14 mouse cellular contexts compared by ENCODE assay signal in the genomic region with DNA sequence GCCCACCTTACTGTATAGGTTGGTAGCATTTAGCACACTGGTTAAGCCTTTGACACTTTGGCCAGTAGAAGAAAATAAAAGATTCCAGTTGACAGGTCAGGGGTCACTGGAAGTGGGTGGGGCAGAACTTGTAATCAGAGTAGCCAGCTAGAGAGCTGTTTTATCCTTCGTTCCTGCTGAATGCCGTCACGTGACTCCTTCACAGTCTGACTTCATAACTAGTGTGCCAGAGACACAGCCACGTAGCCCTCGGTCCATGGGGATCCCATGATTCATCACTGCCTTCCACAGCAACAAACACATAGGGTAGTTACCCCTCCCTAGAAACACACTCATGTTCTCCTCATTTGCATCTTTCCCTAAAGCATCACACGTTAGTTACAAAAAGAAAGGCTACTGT. TPM values are rescaled to one million over a fixed set of nuclear protein-coding genes. Genes with fewer than 3 reads are reported as not detected.
DNase-seq lines count a peak whose midpoint lies in the region; ATAC-seq and TF ChIP-seq lines count a peak whose summit lies in the region.
"Had no signal": no experiment of that assay in that cellular context is flagged by ENCODE, and none has a peak within 500 bp of the region (broad histone marks: within the 10 kb centered on the region; RNA-seq: fewer than 3 reads in every experiment).

No protein-coding gene starts in this region.

- H3K36me3 ChIP-seq in intestine, postnatal 0 days (ENCODE audit: control insufficient read depth, insufficient read depth), result no peaks in the 10 kb centered on the region
- H3K36me3 ChIP-seq in intestine, embryonic 15.5 days, result no peaks in the 10 kb centered on the region
- H3K36me3 ChIP-seq in C2C12 (ENCODE audit: control insufficient read depth, insufficient read depth), result no peaks in the 10 kb centered on the region
- 0 out of 2 replicates have a peak, but pooled peaks cover 2% of the 10 kb centered on the region for H3K36me3 ChIP-seq in liver, postnatal 0 days (replicated peaks; ENCODE audit: insufficient read depth, low read length)
- H3K36me3 ChIP-seq in lung, postnatal 0 days (ENCODE audit: insufficient read depth, low read length), result no peaks in the 10 kb centered on the region
- H3K36me3 ChIP-seq: neural tube, embryonic 12.5 days had no signal

- ATAC-seq in intestine, postnatal 0 days, result peak; percentile 34
- ATAC-seq in intestine, embryonic 15.5 days, result no peak
- ATAC-seq in liver, postnatal 0 days, result no peak
- ATAC-seq in lung, postnatal 0 days, result no peak

- 27% methylated on average over 6 of the region's 6 CpGs for WGBS in intestine, postnatal 0 days
- WGBS in intestine, embryonic 15.5 days, result 34% methylated on average over 6 of the region's 6 CpGs
- WGBS in liver, postnatal 0 days (ENCODE audit: insufficient replicate concordance), result 55% methylated on average over 6 of the region's 6 CpGs
- WGBS in lung, postnatal 0 days, result 50% methylated on average over 6 of the region's 6 CpGs

- no peak overlapping the region for H3K9ac ChIP-seq in intestine, postnatal 0 days (ENCODE audit: low read depth, low read length)
- no peak overlapping the region for H3K9ac ChIP-seq in intestine, embryonic 15.5 days
- no peak overlapping the region for H3K9ac ChIP-seq in liver, postnatal 0 days (replicated peaks)
- no peak overlapping the region for H3K9ac ChIP-seq in lung, postnatal 0 days (replicated peaks; ENCODE audit: low read depth)
- H3K9ac ChIP-seq: limb, embryonic 13.5 days; neural tube, embryonic 12.5 days had no signal

- H3K9me3 ChIP-seq in intestine, postnatal 0 days (ENCODE audit: control insufficient read depth), result no peaks in the 10 kb centered on the region
- no peaks in the 10 kb centered on the region for H3K9me3 ChIP-seq in intestine, embryonic 15.5 days
- no peaks in the 10 kb centered on the region for H3K9me3 ChIP-seq in liver, postnatal 0 days (ENCODE audit: low read length)
- no peaks in the 10 kb centered on the region for H3K9me3 ChIP-seq in lung, postnatal 0 days (ENCODE audit: low read length)
- H3K9me3 ChIP-seq: limb, embryonic 13.5 days; neural tube, embryonic 12.5 days had no signal

- peak; percentile 72 for DNase-seq in NIH3T3 (ENCODE audit: low read depth)
- peak; percentile 24 for DNase-seq in heart, postnatal 4 days
- no peak for DNase-seq in liver, postnatal 0 days
- no peak for DNase-seq in layer of hippocampus, adult 8-10 months (ENCODE audit: low spot score in 2 of 2)
- DNase-seq in lung, postnatal 0 days (ENCODE audit: low spot score), result no peak
- DNase-seq: cerebellum, postnatal 10 days; lung, adult 2 months; retina, postnatal 1 day; thymus, adult 2 months had no signal

- no peaks in the 10 kb centered on the region for H3K79me3 ChIP-seq in C2C12 (ENCODE audit: low read depth)

- no peak overlapping the region for H3ac ChIP-seq in C2C12 (ENCODE audit: control insufficient read depth, insufficient read length, low read depth)

- H3K4me3 ChIP-seq in intestine, postnatal 0 days (ENCODE audit: low read depth, low read length), result no peak overlapping the region
- no peak overlapping the region for H3K4me3 ChIP-seq in intestine, embryonic 15.5 days (replicated peaks)
- no peak overlapping the region for H3K4me3 ChIP-seq in C2C12 (ENCODE audit: insufficient read depth, poor library complexity, severe bottlenecking)
- H3K4me3 ChIP-seq in liver, postnatal 0 days (ENCODE audit: low read depth, low read length), result no peak overlapping the region
- H3K4me3 ChIP-seq in lung, postnatal 0 days (ENCODE audit: low read depth, low read length), result no peak overlapping the region
- H3K4me3 ChIP-seq: limb, embryonic 13.5 days; neural tube, embryonic 12.5 days had no signal

- H3K4me2 ChIP-seq in intestine, postnatal 0 days (replicated peaks; ENCODE audit: low read depth), result no peak overlapping the region
- no peak overlapping the region for H3K4me2 ChIP-seq in intestine, embryonic 15.5 days (replicated peaks)
- no peak overlapping the region for H3K4me2 ChIP-seq in liver, postnatal 0 days (ENCODE audit: low read depth, low read length)
- H3K4me2 ChIP-seq in lung, postnatal 0 days (replicated peaks; ENCODE audit: low read depth, low read length), result no peak overlapping the region
- H3K4me2 ChIP-seq: limb, embryonic 13.5 days; neural tube, embryonic 12.5 days had no signal

- no peaks in the 10 kb centered on the region for H3K4me1 ChIP-seq in intestine, postnatal 0 days (replicated peaks; ENCODE audit: control insufficient read depth, insufficient read depth, low read length)
- no peaks in the 10 kb centered on the region for H3K4me1 ChIP-seq in intestine, embryonic 15.5 days (replicated peaks)
- H3K4me1 ChIP-seq in liver, postnatal 0 days (ENCODE audit: insufficient read depth), result peaks cover 6% of the 10 kb centered on the region
- no peaks in the 10 kb centered on the region for H3K4me1 ChIP-seq in lung, postnatal 0 days (ENCODE audit: insufficient read depth, low read depth, low read length)
- H3K4me1 ChIP-seq: neural tube, embryonic 12.5 days had no signal

- H3K27me3 ChIP-seq in intestine, postnatal 0 days (replicated peaks; ENCODE audit: control insufficient read depth, insufficient read depth, low read length), result no peaks in the 10 kb centered on the region
- no peaks in the 10 kb centered on the region for H3K27me3 ChIP-seq in intestine, embryonic 15.5 days (replicated peaks)
- peaks cover 3% of the 10 kb centered on the region for H3K27me3 ChIP-seq in C2C12 (ENCODE audit: control insufficient read depth, insufficient read depth, insufficient read length)
- no peaks in the 10 kb centered on the region for H3K27me3 ChIP-seq in liver, postnatal 0 days (ENCODE audit: insufficient read depth, low read length)
- no peaks in the 10 kb centered on the region for H3K27me3 ChIP-seq in lung, postnatal 0 days (replicated peaks; ENCODE audit: insufficient read depth, low read length)
- H3K27me3 ChIP-seq: limb, embryonic 13.5 days; neural tube, embryonic 12.5 days had no signal

- no peaks in the 10 kb centered on the region for H3K79me2 ChIP-seq in C2C12 (ENCODE audit: control insufficient read depth, insufficient read depth)

- no peak overlapping the region for H3K27ac ChIP-seq in intestine, postnatal 0 days (ENCODE audit: low read depth, low read length)
- H3K27ac ChIP-seq in intestine, embryonic 15.5 days, result no peak overlapping the region
- no peak overlapping the region for H3K27ac ChIP-seq in liver, postnatal 0 days (ENCODE audit: low read depth)
- no peak overlapping the region for H3K27ac ChIP-seq in lung, postnatal 0 days (ENCODE audit: low read length)
- H3K27ac ChIP-seq: limb, embryonic 13.5 days; neural tube, embryonic 12.5 days had no signal

- TF ChIP-seq CTCF in intestine, postnatal 0 days (IDR thresholded peaks at IDR 0.05; ENCODE audit: low read depth), result no peak
- no peak for TF ChIP-seq CTCF in C2C12 (IDR thresholded peaks at IDR 0.05; ENCODE audit: control insufficient read depth, insufficient read depth, insufficient read length)
- no peak for TF ChIP-seq CTCF in liver, postnatal 0 days (IDR thresholded peaks at IDR 0.05; ENCODE audit: low read depth)
- no peak for TF ChIP-seq CTCF in lung, postnatal 0 days (IDR thresholded peaks at IDR 0.05)

- TF ChIP-seq EP300 in liver, postnatal 0 days (IDR thresholded peaks at IDR 0.05; ENCODE audit: low read depth), result no peak
- TF ChIP-seq EP300 in lung, postnatal 0 days (IDR thresholded peaks at IDR 0.05), result no peak

TF ChIP-seq in C2C12, 6 proteins besides CTCF, POLR2A, EP300 and RAD21:
- peak; percentile 80 for TF ChIP-seq USF1 (IDR thresholded peaks at IDR 0.05; ENCODE audit: low read depth)
- TF ChIP-seq CEBPB (IDR thresholded peaks at IDR 0.05; ENCODE audit: low read depth), result no peak

RNA-seq across cellular contexts. Expression of gene Sirpa, which starts 11.4 kb away (rescaled TPM):
- polyA plus RNA-seq in intestine, postnatal 0 days (2015; fragmentation: Nextera tagmentation; extraction: Ambion mirVana), result 9.5 and 9.7 TPM in 2 replicates
- polyA plus RNA-seq in intestine, embryonic 15.5 days (2015; fragmentation: Nextera tagmentation; extraction: Ambion mirVana), result 21.3 and 22.1 TPM in 2 replicates
- polyA plus RNA-seq in C2C12 (2012; fragmentation: generic; extraction: Trizol), result 0.12 TPM
- 10 to 100 TPM; 22.4 to 23.0 TPM for total RNA-seq in heart, postnatal 4 days (2021)
- polyA plus RNA-seq in liver, postnatal 0 days (2015; fragmentation: Nextera tagmentation; extraction: Ambion mirVana), result 26.9 and 28.1 TPM in 2 replicates
- 100 to 1,000 TPM; 317 to 358 (median 338) TPM for total RNA-seq in layer of hippocampus, adult 8-10 months (2022)
- 30.1 and 35.4 TPM in 2 replicates for polyA plus RNA-seq in lung, postnatal 0 days (2015; fragmentation: Nextera tagmentation; extraction: Ambion mirVana)

Comparison
In these comparisons a context has a peak if more than half of its experiments do, and no peak if none do; other contexts are left out.
1. DNase-seq: peak in NIH3T3 (single experiment) and heart, postnatal 4 days (single experiment); none in liver, postnatal 0 days (single experiment), layer of hippocampus, adult 8-10 months (0 of 2) and lung, postnatal 0 days (single experiment).